Mouse (Mus musculus) limb, embryonic 14.5 days (tissue): ENCODE measurements at regions not wholly inside any gene's neighbourhood (a gene's known extent, or its start where the extent isn't known, plus 50 kb on each side); places are given as distances from the start of the nearest gene placed in this dataset.
A peak's percentile ranks its signal among the peaks of the same experiment; 100 is the strongest.

Experiments used
- ATAC-seq: fragments of 200-750 bp; cut with Nextera tagmentation; 2 replicates; pipeline ENCODE4 v1.8.0; 2017; ENCODE audit warnings: low read depth, moderate number of reproducible peaks, moderate TSS enrichment; ENCODE audit not compliant: low FRiP score
- DNase-seq: peaks from one replicate; pipeline ENCODE4 v3.0.0-alpha.2; 2015; ENCODE audit warnings: low spot score
- H3K27ac ChIP-seq: fragments of 300-500 bp; sonication (generic); replicated peaks from 2 replicates; pipeline ENCODE4 v1.5.1; 2014; ENCODE audit warnings: low read depth, mild to moderate bottlenecking, low read length, moderate library complexity, mixed read lengths
- H3K27me3 ChIP-seq: fragments of 300-500 bp; sonication (generic); 2 replicates; pipeline ENCODE4 v1.6.1; 2014; ENCODE audit warnings: low read length, mixed read lengths; ENCODE audit not compliant: control insufficient read depth, insufficient read depth
- H3K36me3 ChIP-seq: fragments of 300-500 bp; sonication (generic); 2 replicates; pipeline ENCODE4 v1.6.1; 2014; ENCODE audit warnings: mild to moderate bottlenecking, low read length, moderate library complexity, mixed read lengths; ENCODE audit not compliant: control insufficient read depth, insufficient read depth
- H3K4me1 ChIP-seq: fragments of 300-500 bp; sonication (generic); 2 replicates; pipeline ENCODE4 v1.6.1; 2014; ENCODE audit warnings: antibody characterized with exemption, low read length, mixed read lengths; ENCODE audit not compliant: control insufficient read depth, insufficient read depth
- H3K4me2 ChIP-seq: fragments of 300-500 bp; sonication (generic); replicated peaks from 2 replicates; pipeline ENCODE4 v1.6.1; 2014; ENCODE audit warnings: low read depth, mild to moderate bottlenecking, low read length, moderate library complexity; ENCODE audit not compliant: severe bottlenecking
- H3K4me3 ChIP-seq: fragments of 300-500 bp; sonication (generic); replicated peaks from 2 replicates; pipeline ENCODE4 v1.5.1; 2014; ENCODE audit warnings: low read length
- H3K9ac ChIP-seq: fragments of 300-500 bp; sonication (generic); 2 replicates; pipeline ENCODE4 v1.6.1; 2014; ENCODE audit warnings: mild to moderate bottlenecking, low read depth, low read length, moderate library complexity; ENCODE audit not compliant: severe bottlenecking
- H3K9me3 ChIP-seq: fragments of 300-500 bp; sonication (generic); 2 replicates; pipeline ENCODE4 v1.6.1; 2016; ENCODE audit warnings: low read length; ENCODE audit not compliant: control insufficient read depth
- POLR2A ChIP-seq: fragments of 200-500 bp; IDR thresholded peaks from 2 replicates; pipeline ENCODE4 v1.8.0; 2012; ENCODE audit warnings: inconsistent platforms, mild to moderate bottlenecking, moderate library complexity, borderline replicate concordance; ENCODE audit not compliant: insufficient read depth, insufficient read length; ENCODE audit errors: extremely low read depth
- WGBS: fragments of 180-500 bp; shearing (Covaris S2); extraction: QIAGEN DNeasy Blood & Tissue Kit; methylation state at CpG from one replicate; pipeline ENCODE4 v1.1.7; 2014; 5-methylcytosine and 5-hydroxymethylcytosine counted together

DNA sequence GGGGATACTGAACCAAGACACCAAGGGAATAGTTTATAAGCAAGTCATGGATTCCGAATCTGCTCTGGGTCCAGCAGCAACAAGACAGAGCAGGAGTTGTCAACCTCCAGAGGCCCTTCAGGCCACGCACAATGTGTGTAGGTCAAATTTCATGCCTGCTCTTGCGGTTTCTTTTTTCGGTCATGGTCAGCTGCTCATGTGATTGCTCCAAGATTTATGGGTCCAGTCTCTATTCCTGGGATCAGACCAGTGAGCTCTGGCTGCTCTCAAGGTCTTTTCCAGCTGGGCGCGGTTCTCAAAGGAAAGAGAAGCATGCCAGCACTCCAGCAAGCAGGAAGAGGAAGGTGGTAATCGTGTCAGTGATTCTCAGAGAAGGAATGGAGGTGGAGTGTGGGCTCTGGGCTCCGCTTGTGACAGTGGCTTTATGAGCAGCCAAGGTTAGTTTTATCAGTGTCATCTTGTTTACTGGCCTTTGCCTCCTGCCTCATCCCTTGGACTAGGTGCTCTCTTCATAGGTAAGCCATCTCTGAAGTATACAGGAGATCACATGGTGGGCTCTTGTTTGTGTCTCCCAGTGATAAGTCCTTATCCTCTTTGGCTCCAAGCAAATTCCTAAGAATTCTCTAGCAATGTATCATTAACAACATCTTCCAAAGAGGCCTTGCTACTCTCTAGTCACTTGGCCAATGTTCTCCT, 148.5 kb upstream of the Maf start:
- no peak for TF ChIP-seq POLR2A
- H3K4me1 ChIP-seq, result no peaks in the 10 kb centered on the region
- no peaks in the 10 kb centered on the region for H3K27me3 ChIP-seq
- DNase-seq (no peak), ATAC-seq (no peak)
- no peak overlapping the region for H3K4me2 ChIP-seq
- no peak overlapping the region for H3K27ac ChIP-seq
- H3K9ac ChIP-seq, result no peak overlapping the region
- H3K9me3 ChIP-seq, result no peaks in the 10 kb centered on the region
- WGBS, result 72% methylated on average over 8 of the region's 8 CpGs
- no peaks in the 10 kb centered on the region for H3K36me3 ChIP-seq
- no peak overlapping the region for H3K4me3 ChIP-seq

DNA sequence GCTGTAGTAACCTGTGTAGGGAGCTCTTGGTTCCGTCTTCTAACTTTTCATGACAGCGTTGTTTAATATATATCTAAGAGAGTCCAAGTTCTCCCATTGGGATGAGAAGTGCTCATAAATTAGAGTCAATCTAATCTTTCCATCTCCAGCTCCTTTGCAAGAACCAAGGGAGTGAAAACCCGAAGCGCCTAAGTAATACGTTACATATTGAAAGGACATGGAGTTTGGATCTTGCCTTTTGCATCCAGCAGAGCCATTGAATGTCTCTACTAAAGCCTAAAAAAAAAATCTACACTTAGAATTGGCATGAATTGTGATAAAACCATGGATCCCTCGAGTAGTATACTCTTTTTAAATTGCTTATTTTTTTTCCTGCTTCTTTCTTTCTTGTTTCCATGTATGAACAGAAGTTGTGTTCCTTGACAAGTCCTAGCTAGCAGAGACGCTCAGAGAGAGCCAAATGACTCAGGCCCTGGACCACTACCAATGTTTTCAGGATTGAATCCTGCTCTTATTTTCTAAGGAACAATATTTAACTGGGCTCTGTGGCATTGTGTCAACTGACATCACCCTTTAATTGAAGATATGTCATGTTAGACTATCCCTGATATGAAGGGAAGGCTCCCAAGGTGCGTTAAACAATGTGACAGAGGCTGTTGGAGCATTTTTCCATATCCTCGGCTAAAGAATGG, 146.8 kb upstream of the Maf start:
- no peak overlapping the region for H3K27ac ChIP-seq
- TF ChIP-seq POLR2A, result no peak
- no peaks in the 10 kb centered on the region for H3K27me3 ChIP-seq
- no peaks in the 10 kb centered on the region for H3K9me3 ChIP-seq
- no peaks in the 10 kb centered on the region for H3K4me1 ChIP-seq
- no peak overlapping the region for H3K4me2 ChIP-seq
- DNase-seq, result peak; percentile 56
- no peaks in the 10 kb centered on the region for H3K36me3 ChIP-seq
- ATAC-seq, result no peak
- H3K4me3 ChIP-seq, result no peak overlapping the region
- 77% methylated on average over 9 of the region's 9 CpGs for WGBS
- H3K9ac ChIP-seq, result no peak overlapping the region

DNA sequence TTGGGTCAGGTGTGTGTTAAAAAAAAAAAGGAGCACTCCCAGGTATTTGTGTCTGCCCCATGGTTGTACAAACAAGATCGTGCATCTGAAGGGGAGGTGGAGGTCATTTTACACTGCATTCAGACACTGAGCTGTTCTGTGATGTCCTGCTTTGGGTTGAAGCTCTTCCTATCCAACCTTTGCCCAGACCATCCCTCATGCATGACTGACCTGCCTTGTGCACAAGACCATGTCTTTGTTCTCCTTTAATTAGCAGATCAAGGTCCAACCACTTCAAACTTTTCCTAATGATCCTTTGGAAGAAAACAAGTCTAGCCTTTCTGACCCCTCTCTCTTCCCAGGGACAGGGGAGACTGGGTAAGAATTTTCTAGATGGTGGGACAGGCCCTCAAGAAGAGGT, 143.0 kb upstream of the Maf start:
- TF ChIP-seq POLR2A, result no peak
- 78% methylated on average over 1 of the region's 1 CpGs for WGBS
- H3K9me3 ChIP-seq, result no peaks in the 10 kb centered on the region
- no peak overlapping the region for H3K9ac ChIP-seq
- H3K27ac ChIP-seq, result no peak overlapping the region
- DNase-seq, result no peak
- H3K27me3 ChIP-seq, result no peaks in the 10 kb centered on the region
- H3K4me2 ChIP-seq, result no peak overlapping the region
- H3K36me3 ChIP-seq, result no peaks in the 10 kb centered on the region
- H3K4me1 ChIP-seq, result no peaks in the 10 kb centered on the region
- no peak overlapping the region for H3K4me3 ChIP-seq
- no peak for ATAC-seq

DNA sequence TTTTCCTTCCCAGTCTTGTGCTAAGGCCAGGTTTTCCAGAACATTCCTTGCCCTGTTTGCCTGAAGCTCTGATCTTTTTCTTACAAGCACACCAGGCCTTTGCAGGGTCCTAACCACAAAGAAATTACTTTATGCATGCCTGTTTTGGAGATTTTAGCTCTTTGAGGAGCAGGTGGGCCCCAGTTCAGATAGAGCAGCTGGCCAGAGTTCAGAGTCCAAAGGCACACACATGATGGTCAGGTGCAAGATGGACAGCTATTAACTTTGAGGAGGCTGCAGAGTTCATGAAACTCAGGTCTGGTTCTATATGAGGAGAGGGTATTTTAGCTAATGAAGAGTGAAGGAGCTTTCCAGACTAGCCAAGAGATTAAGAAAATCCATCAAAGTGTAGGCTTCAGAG, 125.8 kb upstream of the Maf start:
- TF ChIP-seq POLR2A, result no peak
- no peak overlapping the region for H3K27ac ChIP-seq
- H3K36me3 ChIP-seq, result no peaks in the 10 kb centered on the region
- H3K27me3 ChIP-seq, result no peaks in the 10 kb centered on the region
- ATAC-seq (no peak), DNase-seq (no peak)
- no peaks in the 10 kb centered on the region for H3K9me3 ChIP-seq
- H3K4me1 ChIP-seq, result no peaks in the 10 kb centered on the region
- H3K4me2 ChIP-seq, result no peak overlapping the region
- no peak overlapping the region for H3K4me3 ChIP-seq
- no peak overlapping the region for H3K9ac ChIP-seq

DNA sequence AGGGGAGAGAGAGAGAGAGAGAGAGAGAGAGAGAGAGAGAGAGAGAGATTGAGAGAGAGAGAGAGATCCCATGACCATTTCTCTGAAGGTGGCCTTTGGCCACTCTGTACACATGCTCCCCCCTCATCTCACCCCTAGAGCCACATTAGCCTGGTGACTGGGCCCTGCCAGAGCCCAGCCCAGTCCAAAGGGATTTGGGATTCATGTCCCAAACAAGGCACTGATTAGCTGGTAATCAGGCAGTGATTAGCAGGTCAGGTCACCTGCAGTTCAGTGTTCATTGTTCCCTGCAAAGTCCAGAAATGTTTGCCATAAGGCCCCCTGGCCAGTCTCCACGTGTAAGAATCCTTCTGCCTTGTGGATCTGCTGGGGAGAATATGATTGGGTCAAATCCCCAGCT, 124.1 kb upstream of the Maf start:
- no peak for TF ChIP-seq POLR2A
- no peaks in the 10 kb centered on the region for H3K27me3 ChIP-seq
- ATAC-seq (no peak), DNase-seq (no peak)
- no peaks in the 10 kb centered on the region for H3K36me3 ChIP-seq
- no peak overlapping the region for H3K4me2 ChIP-seq
- H3K4me1 ChIP-seq, result peaks cover 3% of the 10 kb centered on the region; the same call in 1 of the 2 replicates
- H3K9me3 ChIP-seq, result no peaks in the 10 kb centered on the region
- WGBS, result 43% methylated on average over 1 of the region's 1 CpGs
- no peak overlapping the region for H3K9ac ChIP-seq
- H3K27ac ChIP-seq, result no peak overlapping the region
- H3K4me3 ChIP-seq, result no peak overlapping the region
